Mouse (Mus musculus) heart, postnatal 14 days (tissue): ENCODE measurements around the gene Rprml. TPM values are rescaled to one million over a fixed set of nuclear protein-coding genes. Genes with fewer than 3 reads are reported as not detected.

ENCODE experiments used
- DNase-seq, 2 experiments: peaks; one replicate each; pipeline ENCODE4 v3.0.0; 2021 to 2022
- intact Hi-C: fragments of 180-260 bp; cut with DNase I; formaldehyde crosslinking; loops from one replicate; pipeline ENCODE4 v1.15.1; 2025
- long read RNA-seq, 2 experiments: library from polyadenylated mRNA; stranded (forward); transcript quantifications; one replicate each; pipeline ENCODE4 v2.0.0; 2021
- total RNA-seq, 2 experiments: library from RNA; stranded (reverse); gene quantifications; 2 replicates each; pipeline ENCODE4 v1.2.3; 2021

Rprml gene
- not detected for total RNA-seq
- long read RNA-seq, experiment 1 = 0 reads
- long read RNA-seq, experiment 2 = 0 reads

DNA sequence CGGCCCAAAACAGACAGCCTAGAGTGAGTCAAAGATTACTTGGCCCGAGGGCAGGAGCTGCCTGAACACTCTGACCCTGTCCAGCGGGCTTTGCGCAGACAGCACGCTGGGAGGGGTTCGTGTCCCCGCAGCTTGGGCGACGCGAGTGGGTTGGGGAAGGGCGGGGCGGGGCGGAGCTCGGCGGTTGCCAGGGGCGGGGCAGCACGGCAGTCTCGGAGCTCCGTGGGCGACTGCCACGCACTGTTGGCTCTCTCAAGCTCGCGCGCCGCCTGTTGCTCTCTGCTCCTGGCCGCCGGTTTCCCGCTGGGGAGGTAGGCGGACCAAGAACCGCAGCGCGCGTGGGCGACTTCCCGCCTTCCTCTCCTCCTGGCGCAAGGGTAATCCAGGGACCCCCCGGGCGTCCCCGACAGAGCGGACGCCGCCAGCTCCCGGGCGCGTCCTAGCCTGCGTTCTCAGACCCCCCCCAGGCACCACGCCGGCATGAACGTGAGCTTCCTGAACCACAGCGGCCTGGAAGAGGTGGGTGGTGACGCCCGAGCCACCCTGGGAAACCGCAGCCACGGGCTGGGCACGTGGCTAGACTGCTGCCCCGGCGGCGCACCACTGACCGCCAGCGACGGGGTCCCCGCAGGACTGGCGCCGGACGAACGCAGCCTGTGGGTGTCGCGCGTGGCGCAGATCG lies at the start of gene Rprml:
Rprml (plus strand) TSS at position 270 of the 682 bp plus-strand sequence.
- intact Hi-C loops = no loop called here

DNA sequence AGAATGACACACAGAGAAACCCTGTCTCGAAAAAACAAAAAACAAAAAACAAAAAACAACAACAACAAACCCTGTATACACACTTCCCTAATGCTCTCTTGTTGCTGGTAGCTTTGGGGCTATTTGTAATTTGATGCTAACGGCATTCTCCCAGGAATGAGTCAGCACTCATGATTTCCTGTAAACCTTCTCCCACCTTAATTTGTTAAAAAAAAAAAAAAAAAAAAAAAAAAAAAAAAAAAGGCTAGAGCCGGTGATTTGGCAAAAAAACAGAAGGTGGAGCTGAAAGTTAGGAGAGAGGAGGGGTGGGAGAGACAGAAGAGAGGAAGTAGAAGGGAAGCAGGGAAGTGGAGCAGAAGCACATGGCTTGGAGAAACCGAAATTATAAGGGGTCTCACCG lies 42.8 kb upstream of the Rprml start:
- DNase-seq = no peak
- intact Hi-C loops = no loop called here

More for the DNA sequence above, at the start of gene Rprml:
- no peak for DNase-seq

DNA sequence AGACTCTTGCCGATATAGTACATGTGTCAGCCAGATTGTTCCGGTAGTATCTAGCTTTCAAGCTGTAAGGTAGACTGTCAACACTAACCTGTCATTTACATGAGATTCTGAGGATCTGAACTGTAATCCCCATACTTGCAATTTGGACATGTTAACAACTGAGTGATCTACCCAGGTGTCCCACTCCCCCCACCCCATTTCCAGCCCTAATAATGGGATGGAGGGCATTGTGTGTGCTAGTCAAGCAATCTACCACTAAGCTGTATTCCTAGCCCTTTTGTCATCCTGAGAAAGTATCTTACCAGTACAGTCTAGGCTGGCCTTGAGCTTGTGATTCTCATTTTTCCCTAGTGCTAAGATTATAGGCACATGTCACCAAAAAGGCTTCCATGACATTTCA lies 38.6 kb upstream of the Rprml start:
- intact Hi-C loops = no loop called here
- DNase-seq = no peak

DNA sequence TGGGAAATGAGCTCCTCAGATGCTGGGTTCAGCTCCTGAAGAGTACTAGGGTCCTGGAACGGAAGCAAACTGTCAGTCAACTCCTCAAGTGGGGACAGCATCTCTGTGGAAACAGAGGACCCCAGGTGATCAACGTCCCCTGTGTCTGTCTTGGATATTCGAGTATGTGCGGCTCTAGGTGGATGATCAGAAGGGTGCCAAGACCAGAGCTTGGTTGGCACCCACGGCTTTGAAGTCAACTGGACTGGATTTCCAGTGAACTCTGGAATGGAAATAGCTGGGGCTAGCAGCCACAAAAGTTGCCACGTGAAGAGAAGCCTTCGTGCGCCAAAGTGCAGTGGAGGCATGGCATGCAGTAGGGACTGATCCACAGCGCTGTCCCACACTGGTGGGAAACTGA lies 28.3 kb upstream of the Rprml start, which contains the start of gene Gm884:
Gm884 (minus strand) TSS at position 101 of the 400 bp plus-strand sequence.
- intact Hi-C loops = no loop called here
- no peak for DNase-seq

DNA sequence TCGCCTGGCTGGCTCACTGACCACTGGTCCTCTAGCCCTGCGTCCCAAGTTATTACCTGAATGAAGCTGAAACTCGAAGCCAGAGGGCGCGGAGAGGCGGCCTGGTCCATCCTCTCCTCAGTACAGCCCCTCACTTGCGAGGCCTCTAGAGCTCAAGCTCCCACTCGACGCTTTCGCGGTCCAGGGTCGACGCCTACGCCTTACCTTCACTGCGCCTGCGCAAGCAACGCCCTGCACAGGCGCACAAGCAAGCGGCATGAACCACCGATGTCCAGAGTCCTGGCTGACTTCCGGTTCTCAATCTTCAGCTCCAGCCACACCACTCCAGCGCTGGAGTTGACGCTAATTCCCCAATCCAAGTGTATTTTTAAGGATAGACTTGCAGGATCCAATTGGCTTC lies 21.9 kb upstream of the Rprml start:
- intact Hi-C loops = no loop called here
- no peak for DNase-seq

DNA sequence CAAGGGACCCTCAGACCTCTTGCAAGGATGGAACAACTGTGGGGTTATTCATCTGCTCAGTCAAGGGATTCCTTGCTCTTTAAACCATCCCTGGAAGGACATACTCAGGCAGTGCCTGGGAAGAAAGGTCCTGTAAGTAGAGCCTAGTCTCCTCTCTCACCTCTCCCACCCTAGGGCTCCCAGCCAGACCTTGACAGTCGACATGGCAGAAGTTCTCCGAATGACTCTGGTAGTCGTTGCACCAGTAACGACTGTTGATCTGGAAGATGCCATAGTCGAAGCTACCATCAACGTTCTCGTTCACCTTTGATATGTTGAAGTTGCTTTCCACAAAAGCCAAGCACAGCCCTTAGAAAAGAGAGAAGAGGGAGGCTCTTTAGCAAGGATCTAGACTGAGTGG lies 14.6 kb upstream of the Rprml start:
- intact Hi-C loops = no loop called here
- no peak for DNase-seq

DNA sequence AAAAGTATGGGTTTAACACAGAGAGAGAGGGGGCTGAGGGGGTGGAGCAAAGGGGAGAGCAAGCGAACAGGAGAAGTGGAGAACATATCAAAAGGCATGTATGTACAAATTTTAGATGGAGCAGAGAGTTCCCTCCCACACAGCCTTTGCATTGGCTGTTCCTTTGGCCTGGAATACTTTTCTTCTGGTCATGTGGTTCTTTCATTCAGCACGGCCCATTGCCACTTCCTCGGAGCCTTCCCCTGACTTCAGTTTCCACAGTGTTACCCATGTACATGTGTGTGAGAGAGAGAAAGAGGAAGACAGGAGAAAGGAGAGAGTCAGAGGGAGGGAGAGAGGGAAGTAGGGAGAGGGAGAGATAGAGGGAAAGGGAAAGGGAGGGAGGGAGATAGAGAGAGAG lies 13.9 kb upstream of the Rprml start:
- intact Hi-C loops = no loop called here
- no peak for DNase-seq

DNA sequence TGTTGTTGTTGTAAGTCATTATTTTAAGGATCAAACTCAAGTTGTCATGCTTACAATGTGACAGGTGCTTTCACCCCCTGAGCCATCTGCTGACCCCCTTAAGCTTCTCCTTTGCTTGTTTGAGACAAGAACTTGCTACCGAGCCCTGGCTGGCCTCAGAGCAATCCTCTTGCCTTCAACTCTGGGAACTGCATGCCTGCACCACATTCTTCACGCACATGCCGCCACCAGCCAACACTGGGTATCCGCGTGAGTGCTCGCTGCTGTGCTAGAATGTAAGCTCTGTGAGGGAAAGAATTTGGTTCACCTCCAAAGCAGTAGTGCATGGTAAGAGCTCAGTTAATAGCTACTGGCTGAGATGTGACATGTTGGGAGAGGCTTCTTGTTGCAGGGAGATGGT lies 13.1 kb upstream of the Rprml start:
- DNase-seq = no peak
- intact Hi-C loops = no loop called here

DNA sequence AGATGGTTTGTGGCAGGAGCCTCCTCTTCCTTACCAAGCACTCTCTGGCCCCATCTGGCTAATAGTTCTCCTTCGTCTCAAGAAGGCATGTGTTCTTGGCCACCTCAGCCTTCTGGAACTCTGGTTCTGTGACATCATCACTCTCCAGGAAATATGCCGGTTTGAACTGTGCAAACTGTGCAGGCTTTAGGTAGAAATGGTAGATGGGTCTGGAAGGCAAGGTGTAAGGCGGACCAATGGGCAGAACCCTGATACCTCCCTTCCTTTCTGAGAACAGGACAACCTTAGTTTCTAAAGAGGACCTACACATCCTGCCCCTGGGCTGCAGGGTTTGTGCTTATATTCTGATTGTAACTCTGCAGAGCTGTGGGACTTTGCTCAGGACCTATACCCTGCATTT lies 10.6 kb upstream of the Rprml start, which contains the start of gene Lyzl6:
Lyzl6 (minus strand) TSS at position 101 of the 400 bp plus-strand sequence.
- intact Hi-C loops = loop anchor here (1.0 to 2.0 kb wide), 3 partner anchors 36 to 272 kb away; no protein-coding TSS in a partner anchor
- no peak for DNase-seq

DNA sequence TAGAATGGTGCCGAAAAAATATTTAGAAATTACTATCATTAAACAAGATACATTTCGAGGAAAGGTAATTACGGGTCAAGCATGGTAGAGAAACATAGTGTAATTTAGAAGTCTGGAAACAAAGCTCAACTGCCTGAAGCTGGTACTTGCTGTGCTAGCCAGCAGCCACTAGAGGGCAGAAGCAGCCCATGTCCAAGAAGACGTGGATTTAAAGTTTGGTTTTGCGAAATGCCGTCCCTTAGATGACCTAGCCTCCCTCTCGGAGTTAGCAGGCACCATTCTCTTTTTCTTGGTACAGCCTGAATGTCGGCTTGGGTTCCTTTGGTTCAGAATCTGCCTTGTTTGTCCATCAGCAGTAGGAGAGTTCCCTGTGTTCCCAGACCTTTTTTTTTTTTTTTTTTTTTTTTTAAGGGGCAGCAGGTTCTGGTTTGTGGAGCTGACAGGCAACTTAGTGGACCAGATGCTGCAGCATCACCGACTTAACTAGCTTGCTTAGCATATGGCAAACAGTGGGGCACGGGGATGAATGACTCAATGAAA lies 9.9 kb upstream of the Rprml start:
- peak; percentile 58 to 68 for DNase-seq
- intact Hi-C loops = loop anchor here (1.0 to 2.0 kb wide), 3 partner anchors 35 to 271 kb away; no protein-coding TSS in a partner anchor

DNA sequence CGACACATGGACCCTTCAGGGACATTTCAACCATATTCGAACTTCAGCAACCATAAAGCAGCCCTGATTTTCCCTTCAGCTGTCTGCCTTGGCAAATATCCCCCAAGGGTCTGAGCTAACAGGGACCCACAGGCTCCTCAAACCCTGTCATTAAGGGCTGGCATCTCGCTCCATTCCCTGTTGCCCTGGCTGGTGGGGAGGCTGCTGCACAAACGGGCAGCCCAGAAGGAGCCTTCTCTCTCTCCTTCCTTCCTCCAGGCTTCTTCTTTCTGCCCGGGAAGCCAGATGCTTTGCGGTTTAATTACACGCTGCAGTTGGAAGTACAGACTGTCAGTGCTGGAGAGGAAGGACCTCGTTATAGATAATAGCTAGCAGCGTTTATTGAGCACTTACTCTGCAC lies 6.2 kb upstream of the Rprml start:
- intact Hi-C loops = no loop called here
- no peak for DNase-seq

DNA sequence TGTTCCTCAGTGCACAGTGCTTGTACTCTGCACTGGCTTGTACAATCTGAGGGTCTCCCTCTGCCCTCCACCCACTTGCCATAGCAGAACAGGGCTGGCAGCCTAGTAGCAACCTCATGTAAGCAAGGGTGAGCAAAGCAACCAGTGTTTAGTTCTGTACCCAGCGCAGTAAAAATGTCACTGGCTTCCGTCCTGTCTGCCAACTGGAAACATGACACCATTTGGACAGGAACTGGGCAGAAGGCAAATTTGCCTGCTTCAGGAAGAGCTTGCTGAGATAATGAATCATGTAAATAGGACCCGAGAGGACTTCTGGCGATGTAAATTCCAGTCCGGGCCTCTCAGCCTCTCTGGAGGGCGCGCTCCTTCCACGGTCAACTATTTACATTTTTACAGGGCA lies 3.6 kb upstream of the Rprml start:
- intact Hi-C loops = no loop called here
- DNase-seq = no peak

DNA sequence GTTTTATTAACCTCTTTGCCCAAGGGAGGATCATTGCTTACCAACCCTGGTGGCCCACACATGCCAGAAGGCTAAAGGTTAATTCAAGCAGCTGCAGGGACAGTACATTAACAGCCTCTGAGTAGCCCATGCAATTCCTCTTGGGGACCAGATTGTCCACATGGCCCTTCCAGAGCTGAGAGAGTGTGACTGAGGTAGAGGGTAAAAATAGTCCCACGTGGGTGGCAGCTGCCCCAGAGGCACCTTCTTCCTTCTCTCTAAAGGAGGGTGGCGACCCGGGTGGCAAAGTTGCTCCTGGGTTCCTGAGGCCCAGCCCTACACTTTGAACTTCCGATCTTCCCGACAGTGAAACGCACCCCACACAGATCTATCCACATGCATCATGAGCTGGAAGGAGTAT lies 3.1 kb upstream of the Rprml start:
- intact Hi-C loops = no loop called here

DNA sequence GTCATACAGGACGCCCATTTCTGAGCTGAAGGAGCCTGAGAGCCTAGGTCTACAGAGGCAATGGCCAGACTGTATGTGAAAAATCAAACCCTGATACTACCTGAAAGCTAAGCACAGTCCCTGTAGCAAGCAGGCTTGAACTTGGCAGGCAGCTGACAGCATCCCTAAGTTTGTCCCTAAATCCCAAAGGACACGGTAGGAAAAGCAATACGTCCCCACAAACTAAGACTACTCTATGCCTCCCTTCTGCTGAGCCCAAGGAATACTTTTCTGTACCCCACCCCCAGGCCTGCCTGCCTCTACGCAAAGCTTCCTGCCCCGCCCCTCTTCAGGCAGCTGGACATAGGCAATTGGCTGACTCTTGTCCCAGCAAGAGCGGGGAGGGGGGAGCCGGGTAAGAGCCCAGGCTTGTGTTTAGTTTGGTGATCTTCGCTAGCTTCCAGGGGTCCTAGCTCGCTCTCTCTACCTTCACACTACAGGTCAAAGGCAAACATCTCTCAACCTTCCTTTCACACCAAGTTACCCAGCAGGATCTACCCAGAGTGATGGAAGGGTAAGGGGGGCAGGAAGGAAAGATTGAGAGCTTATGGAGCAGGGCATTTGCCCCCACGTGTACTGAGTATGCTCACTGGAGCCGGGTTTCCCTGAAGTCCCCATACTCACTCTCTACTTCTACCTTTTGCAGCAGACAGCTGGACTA lies 1.3 kb upstream of the Rprml start:
- intact Hi-C loops = no loop called here
- no peak for DNase-seq

More for the DNA sequence above, 3.1 kb upstream of the Rprml start:
- no peak for DNase-seq

DNA sequence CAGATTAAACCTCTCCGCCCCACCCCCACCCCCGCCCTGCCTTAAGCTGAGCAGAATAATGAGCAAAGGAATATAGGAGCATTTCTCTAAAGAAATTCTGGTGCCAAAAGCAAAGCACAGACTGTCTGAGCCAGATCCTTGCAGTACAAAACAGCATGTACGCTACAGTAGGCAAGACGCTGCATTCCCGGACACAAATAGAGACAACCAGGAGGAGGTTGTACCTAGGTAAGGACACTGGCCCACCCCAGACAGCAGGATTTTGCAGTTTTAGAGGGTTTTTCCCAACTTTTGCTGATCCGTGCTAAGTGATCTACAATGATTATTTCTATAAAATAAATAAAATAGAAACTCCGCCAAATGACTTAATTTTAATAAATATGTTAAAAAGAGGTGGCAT lies 714 bp upstream of the Rprml start:
- DNase-seq = no peak

DNA sequence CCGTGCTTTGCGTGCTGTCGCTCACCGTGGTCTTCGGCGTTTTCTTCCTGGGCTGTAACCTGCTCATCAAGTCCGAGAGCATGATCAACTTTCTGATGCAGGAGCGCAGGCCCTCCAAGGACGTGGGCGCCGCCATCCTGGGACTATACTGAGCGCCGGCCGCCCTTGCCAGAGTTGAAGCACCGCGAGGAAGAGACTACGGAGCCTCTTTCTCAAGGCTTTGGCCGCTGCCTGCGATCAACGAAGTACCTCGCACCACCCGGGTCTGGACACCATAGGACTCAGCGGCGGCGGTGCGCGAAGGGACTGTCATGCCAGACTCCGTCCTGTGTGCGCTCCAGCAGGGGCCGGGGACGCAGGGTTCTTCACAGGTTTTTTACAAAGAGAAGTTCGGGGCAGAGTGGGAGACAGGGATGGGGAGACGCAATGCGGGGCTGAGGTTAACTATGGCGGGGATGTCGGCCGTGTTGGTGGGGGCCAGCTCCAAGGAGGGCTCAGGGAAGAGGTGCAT lies 668 bp downstream of the Rprml start:
- intact Hi-C loops = no loop called here
- no peak for DNase-seq

More for the DNA sequence above, 714 bp upstream of the Rprml start:
- intact Hi-C loops = no loop called here

DNA sequence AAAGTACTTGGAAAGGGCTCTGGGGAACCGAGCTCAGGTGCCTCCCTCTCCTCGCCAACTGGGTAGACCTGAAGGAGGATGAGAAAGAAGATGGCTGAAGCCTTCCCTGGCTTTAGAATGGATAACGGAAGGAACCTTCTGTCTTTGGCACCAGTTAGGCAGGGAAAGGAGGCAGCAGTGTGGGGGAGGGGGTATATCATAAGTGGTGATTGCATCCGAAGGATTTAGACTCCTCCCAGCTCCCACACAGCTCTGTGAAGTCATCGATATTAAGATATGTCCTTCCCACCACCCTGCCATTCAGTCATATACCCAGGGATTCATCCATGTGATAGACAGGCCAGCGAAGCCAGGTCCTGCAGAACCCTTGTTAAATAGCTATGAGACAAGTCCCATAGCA lies 2.1 kb downstream of the Rprml start:
- no peak for DNase-seq
- intact Hi-C loops = no loop called here

DNA sequence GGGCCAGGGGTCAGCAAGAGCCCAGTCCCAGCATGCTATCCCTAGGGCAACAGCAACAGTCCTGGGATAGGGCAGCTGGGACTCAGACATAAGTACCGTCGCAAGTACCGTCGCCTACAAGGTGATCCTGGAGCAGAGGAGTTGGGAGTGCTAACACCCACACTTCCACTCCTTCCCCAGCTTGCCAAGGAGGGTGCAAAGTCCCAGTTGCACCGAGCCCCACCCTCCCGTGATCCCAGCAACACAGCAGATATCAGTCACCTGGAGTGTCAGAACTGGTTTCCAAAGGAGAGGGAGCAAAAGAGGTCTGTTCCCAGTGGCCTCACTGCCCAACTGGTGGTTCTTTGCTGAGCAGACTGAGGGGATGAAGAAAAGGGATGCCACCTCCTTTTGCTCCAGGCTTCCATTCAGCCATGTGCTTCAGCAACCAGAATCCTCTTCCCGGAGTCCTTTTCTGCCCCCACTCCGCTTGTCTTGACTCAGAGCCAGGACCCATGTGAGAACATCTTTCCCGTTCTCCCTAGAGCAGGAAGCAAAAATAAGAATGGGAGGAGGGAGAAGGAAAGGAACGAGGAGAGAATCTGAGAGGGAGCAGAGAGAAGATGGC lies 4.1 kb downstream of the Rprml start:
- intact Hi-C loops = no loop called here
- no peak for DNase-seq

DNA sequence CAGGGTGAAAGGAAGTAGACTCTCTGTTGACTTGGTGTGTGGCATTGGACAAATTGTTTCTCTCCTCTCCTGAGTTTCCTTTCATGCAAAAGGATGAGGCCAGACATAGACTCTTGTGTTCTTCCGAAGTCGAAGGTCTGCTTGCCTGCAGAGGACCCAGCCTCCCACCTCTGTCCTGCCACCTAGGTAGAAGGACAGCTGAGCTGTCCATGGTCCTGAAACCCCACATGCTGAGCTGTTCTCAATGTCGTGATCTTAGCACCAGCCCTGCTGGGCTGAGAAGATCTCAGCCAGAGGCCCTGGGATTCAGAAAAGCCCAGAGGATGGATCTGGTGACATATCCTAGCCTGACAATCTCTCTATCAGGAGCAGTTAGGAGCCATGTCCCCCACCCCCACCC lies 7.2 kb downstream of the Rprml start:
- intact Hi-C loops = no loop called here
- DNase-seq = peak; percentile 58 to 72

DNA sequence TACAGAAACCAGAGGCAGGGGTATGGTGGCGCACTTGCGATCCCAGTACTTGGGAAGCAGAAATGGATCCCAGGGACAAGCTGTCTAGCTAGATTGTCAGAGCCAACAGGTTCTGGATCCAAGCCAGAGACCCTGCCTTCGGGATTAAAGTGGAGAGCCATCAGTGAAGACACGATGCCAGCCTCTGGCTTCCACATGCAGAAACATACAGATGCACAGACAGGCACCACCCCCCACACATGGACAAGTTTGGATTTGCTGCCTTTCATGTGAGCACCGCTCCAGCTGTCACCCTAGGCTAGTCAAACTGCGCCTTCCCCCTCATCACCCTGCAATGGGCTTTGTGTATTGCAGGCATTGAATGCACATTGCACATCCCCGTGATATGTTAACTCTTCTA lies 8.8 kb downstream of the Rprml start:
- intact Hi-C loops = no loop called here
- no peak for DNase-seq

DNA sequence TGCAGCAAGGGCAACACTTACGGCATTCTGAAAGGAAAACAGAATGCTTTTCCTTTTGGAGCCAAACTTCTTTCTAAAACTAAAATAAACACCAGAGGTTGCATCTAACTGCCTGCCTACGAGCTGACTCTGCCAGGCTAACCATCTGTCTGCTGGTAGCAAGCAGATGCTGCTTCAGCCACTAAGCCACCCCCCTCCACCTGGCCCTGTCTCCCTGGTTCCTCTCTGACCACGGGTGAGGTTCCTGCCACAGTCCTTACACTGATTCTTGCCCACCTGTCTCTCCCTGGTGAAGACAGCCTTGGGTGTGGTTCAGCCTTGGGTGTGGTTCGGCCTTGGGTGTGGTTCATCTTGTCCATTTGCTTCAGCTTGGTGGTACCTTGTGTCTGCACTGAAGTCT lies 12.5 kb downstream of the Rprml start:
- DNase-seq = no peak
- intact Hi-C loops = no loop called here
